Mouse (Mus musculus): Measurements from ENCODE around the gene Tmem201.

GRCm38 (mm10) chr4:149735624-149736250, 2.1 kb downstream of the Tmem201 start:
- no peak for TF ChIP-seq POLR2A (IDR thresholded peaks at IDR 0.05; ENCODE audit: low read depth, low read length)
- TF ChIP-seq CTCF (conservative IDR thresholded peaks at IDR 0.05; ENCODE audit: insufficient read depth, insufficient read length, low read depth, low read length), result no peak

Data from kidney, adult 2 months (tissue).